In the genomic region with DNA sequence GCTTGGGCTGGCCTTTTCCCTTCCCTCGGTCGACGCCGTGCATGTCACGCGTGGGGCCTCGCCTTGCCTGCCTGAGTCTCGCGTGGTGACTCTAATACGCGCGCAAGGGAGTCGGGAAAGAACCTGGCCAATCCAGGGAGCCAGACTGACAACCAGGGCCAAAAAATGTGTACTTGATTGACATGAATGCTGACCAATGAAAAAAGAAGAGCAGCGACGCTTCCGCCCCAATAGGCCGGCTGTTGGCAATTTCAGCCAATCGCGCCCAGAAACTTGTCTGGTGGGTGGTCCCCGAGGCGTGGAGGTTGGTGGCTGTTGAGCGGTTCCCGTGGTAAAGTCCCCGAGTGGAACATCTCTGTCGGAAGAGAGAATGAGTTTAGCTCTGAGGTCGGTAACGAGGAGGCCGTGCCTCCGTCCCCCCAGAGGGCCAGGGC, we compare ENCODE assay signal across 8 mouse cellular contexts. TPM values are rescaled to one million over a fixed set of nuclear protein-coding genes. Genes with fewer than 3 reads are reported as not detected.
DNase-seq lines count a peak whose midpoint lies in the region; ATAC-seq and TF ChIP-seq lines count a peak whose summit lies in the region.

A gene (plus strand): TSS at position 107 of the 434 bp plus-strand sequence.

- 0% methylated on average over 29 of the region's 29 CpGs for WGBS in hindbrain, postnatal 0 days

- ATAC-seq in hindbrain, postnatal 0 days, result peak; percentile 93

- no peaks in the 10 kb centered on the region for H3K9me3 ChIP-seq in hindbrain, postnatal 0 days (ENCODE audit: low read length)

- DNase-seq in adrenal gland, adult (ENCODE audit: inconsistent age in 2 of 2, low spot score in 1 of 2), result peak; percentile 94 to 98
- peak; percentile 86 to 87 for DNase-seq in gastrocnemius, adult 8-10 months (ENCODE audit: low spot score in 2 of 2)
- DNase-seq in hindbrain, postnatal 0 days (ENCODE audit: low spot score), result peak; percentile 97
- peak; percentile 85 to 93 for DNase-seq in left cerebral cortex, adult 18-20 months (ENCODE audit: low spot score in 2 of 2)
- DNase-seq in lung, postnatal 4 days, result peak; percentile 93 to 94
- DNase-seq in right cerebral cortex, adult 18-20 months, result peak; percentile 94
- DNase-seq in urinary bladder, postnatal 14 days (ENCODE audit: low spot score), result peak; percentile 91

- H3K9ac ChIP-seq in hindbrain, postnatal 0 days (replicated peaks; ENCODE audit: low read length), result peak within 1 kb of the TSS; percentile 87

- H3K27ac ChIP-seq in cortical plate, adult 2 months (ENCODE audit: insufficient read depth, low read length), result peak within 1 kb of the TSS; percentile 92
- H3K27ac ChIP-seq in hindbrain, postnatal 0 days, result peak within 1 kb of the TSS; percentile 99

- no peak for TF ChIP-seq CTCF in cortical plate, adult 2 months (IDR thresholded peaks at IDR 0.05; ENCODE audit: extremely low read depth, insufficient read depth, low read length)
- no peak for TF ChIP-seq CTCF in hindbrain, postnatal 0 days (IDR thresholded peaks at IDR 0.05; ENCODE audit: low read depth)

- H3K4me3 ChIP-seq in cortical plate, adult 2 months (ENCODE audit: insufficient read depth, low read length), result peak within 1 kb of the TSS; percentile 60
- H3K4me3 ChIP-seq in hindbrain, postnatal 0 days (ENCODE audit: low read length), result peak within 1 kb of the TSS; percentile 53

- peak; percentile 47; the same call in 1 of the 2 replicates for TF ChIP-seq POLR2A in cortical plate, adult 2 months (IDR thresholded peaks at IDR 0.05; ENCODE audit: extremely low read depth, insufficient read depth, low read length)

- peaks cover 4% of the 10 kb centered on the region for H3K4me1 ChIP-seq in cortical plate, adult 2 months (ENCODE audit: control insufficient read depth, insufficient read depth, low read length)
- 0 out of 2 replicates have a peak, but pooled peaks cover 6% of the 10 kb centered on the region for H3K4me1 ChIP-seq in hindbrain, postnatal 0 days (ENCODE audit: insufficient read depth, low read length)

- no peaks in the 10 kb centered on the region for H3K27me3 ChIP-seq in hindbrain, postnatal 0 days (ENCODE audit: insufficient read depth, low read length)

- H3K36me3 ChIP-seq in hindbrain, postnatal 0 days (ENCODE audit: insufficient read depth, low read length), result no peaks in the 10 kb centered on the region

- peak within 1 kb of the TSS; percentile 58 for H3K4me2 ChIP-seq in hindbrain, postnatal 0 days (ENCODE audit: low read depth, low read length)

RNA-seq across cellular contexts. Expression of the gene that starts here (rescaled TPM):
- 150 and 164 TPM in 2 replicates for polyA plus RNA-seq in cortical plate, adult 2 months (2012; rRNA removed)
- total RNA-seq in gastrocnemius, adult 8-10 months (2022), result 10 to 100 TPM; 15.6 to 20.6 (median 18.8) TPM
- 41.7 and 42.5 TPM in 2 replicates for total RNA-seq in hindbrain, postnatal 0 days (2014; rRNA removed)
- polyA plus RNA-seq in hindbrain, postnatal 0 days (2015; fragmentation: Nextera tagmentation; extraction: Ambion mirVana), result 318 and 346 TPM in 2 replicates
- total RNA-seq in left cerebral cortex, adult 18-20 months (2021), result 100 to 1,000 TPM; 108 TPM

Comparison
In these comparisons a context has a peak if more than half of its experiments do, and no peak if none do; other contexts are left out.
1. Peak in every context shown above with its lines: DNase-seq, ATAC-seq, H3K4me3 ChIP-seq and H3K27ac ChIP-seq.